Mouse (Mus musculus): ENCODE results near the gene Igf2bp1.

- TF ChIP-seq POLR2A (IDR thresholded peaks at IDR 0.05; ENCODE audit: low read depth, low read length) = no peak
- TF ChIP-seq CTCF (conservative IDR thresholded peaks at IDR 0.05 in 1 of 2, IDR thresholded peaks at IDR 0.05 in 1 of 2; ENCODE audit: low read depth in 2 of 2, low read length in 2 of 2) = no peak
- TF ChIP-seq MAX (IDR thresholded peaks at IDR 0.05; ENCODE audit: low read length) = no peak
Measured at GRCm38 (mm10) chr11:95936409-95936808, 69.3 kb downstream of the Igf2bp1 start.
